Mouse (Mus musculus) liver, embryonic 13.5 days (tissue): ENCODE measurements around the gene Nagpa. TPM values are rescaled to one million over a fixed set of nuclear protein-coding genes. Genes with fewer than 3 reads are reported as not detected.
"Not testable (repeated sequence)": the region's sequence is repeated elsewhere in the genome, so short reads cannot be mapped to it uniquely, and the experiment has no call there.

ENCODE experiments used
- ATAC-seq: fragments of 200-750 bp; cut with Nextera tagmentation; 2 replicates; pipeline ENCODE4 v1.8.0; 2017; ENCODE audit warnings: low read depth, mild to moderate bottlenecking, moderate number of reproducible peaks, moderate library complexity
- DNase-seq: peaks from one replicate; pipeline ENCODE4 v3.0.0; 2022
- H3K27ac ChIP-seq: fragments of 300-500 bp; sonication (generic); 2 replicates; pipeline ENCODE4 v1.5.1; 2015; ENCODE audit warnings: moderate library complexity, mild to moderate bottlenecking, inconsistent platforms
- H3K27me3 ChIP-seq: fragments of 300-500 bp; sonication (generic); 2 replicates; pipeline ENCODE4 v1.6.1; 2015; ENCODE audit warnings: mild to moderate bottlenecking, inconsistent platforms
- H3K36me3 ChIP-seq: fragments of 300-500 bp; sonication (generic); 2 replicates; pipeline ENCODE4 v1.6.1; 2015; ENCODE audit warnings: mild to moderate bottlenecking, inconsistent platforms
- H3K4me1 ChIP-seq: fragments of 300-500 bp; sonication (generic); replicated peaks from 2 replicates; pipeline ENCODE4 v1.6.1; 2015; ENCODE audit warnings: inconsistent platforms
- H3K4me2 ChIP-seq: fragments of 300-500 bp; sonication (generic); 2 replicates; pipeline ENCODE4 v1.6.1; 2015; ENCODE audit warnings: inconsistent platforms, mild to moderate bottlenecking, moderate library complexity
- H3K4me3 ChIP-seq: fragments of 300-500 bp; sonication (generic); replicated peaks from 2 replicates; pipeline ENCODE4 v1.5.1; 2015; ENCODE audit warnings: mild to moderate bottlenecking, inconsistent platforms
- H3K9ac ChIP-seq: fragments of 300-500 bp; sonication (generic); 2 replicates; pipeline ENCODE4 v1.6.1; 2015; ENCODE audit warnings: mild to moderate bottlenecking, inconsistent platforms
- H3K9me3 ChIP-seq: fragments of 300-500 bp; sonication (generic); replicated peaks from 2 replicates; pipeline ENCODE4 v1.6.1; 2016; ENCODE audit warnings: inconsistent platforms
- WGBS: fragments of 180-500 bp; shearing (Covaris S2); methylation state at CpG from one replicate; pipeline ENCODE4 v1.1.7; 2015; ENCODE audit not compliant: insufficient replicate concordance; 5-methylcytosine and 5-hydroxymethylcytosine counted together
- polyA plus RNA-seq: library from polyadenylated mRNA; unstranded; fragments of >200 nt; fragmentation: Nextera tagmentation; extraction: Ambion mirVana; gene quantifications from 2 replicates; pipeline ENCODE4 v1.2.1, GENCODE M21; 2015

The Nagpa gene
- 17.9 and 18.0 TPM in 2 replicates for polyA plus RNA-seq

- Histone ChIP-seq H3K9me3 (no peaks in the 10 kb centered on the region), H3K4me1 (peaks cover 23% of the 10 kb centered on the region), H3K27ac (peak within 1 kb of the TSS; percentile 64), H3K4me2 (peak within 1 kb of the TSS; percentile 94), H3K27me3 (no peaks in the 10 kb centered on the region), H3K4me3 (peak within 1 kb of the TSS; percentile 78), H3K36me3 (peaks cover 25% of the 10 kb centered on the region), H3K9ac (peak within 1 kb of the TSS; percentile 78)
- 2% methylated on average over 36 of the region's 40 CpGs for WGBS
- DNase-seq: peak; percentile 57
- ATAC-seq: peak; percentile 76
Observed at GRCm38 (mm10) chr16:5203668-5204433, at the start of gene Nagpa. Nagpa (minus strand) TSS chr16:5204012.

GRCm38 (mm10) chr16:5252260-5252659 is 48.4 kb upstream of the Nagpa start:
- ATAC-seq (no peak), DNase-seq (no peak)
- Histone ChIP-seq H3K36me3 (peaks cover 52% of the 10 kb centered on the region), H3K9me3 (no peaks in the 10 kb centered on the region), H3K4me1 (peaks cover 24% of the 10 kb centered on the region), H3K4me3 (no peak overlapping the region), H3K9ac (no peak overlapping the region), H3K4me2 (no peak overlapping the region), H3K27me3 (no peaks in the 10 kb centered on the region), H3K27ac (no peak overlapping the region)
- WGBS: 72% methylated on average over 2 of the region's 2 CpGs

- Histone ChIP-seq H3K9ac (no peak overlapping the region), H3K4me1 (peaks cover 19% of the 10 kb centered on the region), H3K9me3 (no peaks in the 10 kb centered on the region), H3K36me3 (peaks cover 62% of the 10 kb centered on the region), H3K4me2 (no peak overlapping the region), H3K27me3 (no peaks in the 10 kb centered on the region), H3K4me3 (no peak overlapping the region), H3K27ac (no peak overlapping the region)
- no peak for DNase-seq
- 77% methylated on average over 3 of the region's 3 CpGs for WGBS
- no peak for ATAC-seq
Observed at GRCm38 (mm10) chr16:5250891-5251290, 47.1 kb upstream of the Nagpa start.

- Histone ChIP-seq H3K9me3 (no peaks in the 10 kb centered on the region), H3K36me3 (peaks cover 93% of the 10 kb centered on the region), H3K9ac (no peak overlapping the region), H3K4me2 (no peak overlapping the region), H3K27me3 (no peaks in the 10 kb centered on the region), H3K4me3 (no peak overlapping the region), H3K4me1 (no peaks in the 10 kb centered on the region), H3K27ac (no peak overlapping the region)
- 44% methylated on average over 7 of the region's 7 CpGs for WGBS
- peak; percentile 49 for DNase-seq
- no peak; the same call in 1 of the 2 replicates for ATAC-seq
Observed at GRCm38 (mm10) chr16:5244411-5244810, 40.6 kb upstream of the Nagpa start.

GRCm38 (mm10) chr16:5242882-5243281 is 39.1 kb upstream of the Nagpa start:
- no peak for ATAC-seq

GRCm38 (mm10) chr16:5242355-5242754 is 38.5 kb upstream of the Nagpa start:
- ATAC-seq: no peak

More at GRCm38 (mm10) chr16:5242882-5243281, 39.1 kb upstream of the Nagpa start:
- DNase-seq: no peak
- no peaks in the 10 kb centered on the region for H3K9me3 ChIP-seq
- H3K9ac ChIP-seq: no peak overlapping the region
- no peak overlapping the region for H3K4me2 ChIP-seq
- peaks cover 93% of the 10 kb centered on the region for H3K36me3 ChIP-seq
- no peaks in the 10 kb centered on the region for H3K4me1 ChIP-seq
- no peaks in the 10 kb centered on the region for H3K27me3 ChIP-seq
- no peak overlapping the region for H3K4me3 ChIP-seq
- no peak overlapping the region for H3K27ac ChIP-seq
- 82% methylated on average over 6 of the region's 6 CpGs for WGBS

GRCm38 (mm10) chr16:5233418-5234313 is 29.9 kb upstream of the Nagpa start, which contains the start of gene Alg1:
Alg1 (plus strand) TSS chr16:5233621.
- H3K4me2 ChIP-seq: peak within 1 kb of the TSS; percentile 88
- peak within 1 kb of the TSS; percentile 63 for H3K27ac ChIP-seq
- H3K36me3 ChIP-seq: peaks cover 17% of the 10 kb centered on the region
- 1% methylated on average over 47 of the region's 47 CpGs for WGBS
- H3K4me1 ChIP-seq: peaks cover 20% of the 10 kb centered on the region
- H3K9me3 ChIP-seq: no peaks in the 10 kb centered on the region
- ATAC-seq (peak; percentile 94), DNase-seq (peak; percentile 92)
- no peaks in the 10 kb centered on the region for H3K27me3 ChIP-seq
- peak within 1 kb of the TSS; percentile 85 for H3K9ac ChIP-seq
- peak within 1 kb of the TSS; percentile 88 for H3K4me3 ChIP-seq

More at GRCm38 (mm10) chr16:5242355-5242754, 38.5 kb upstream of the Nagpa start:
- Histone ChIP-seq H3K9ac (no peak overlapping the region), H3K4me2 (no peak overlapping the region), H3K36me3 (peaks cover 89% of the 10 kb centered on the region), H3K9me3 (no peaks in the 10 kb centered on the region), H3K4me3 (no peak overlapping the region), H3K27me3 (no peaks in the 10 kb centered on the region), H3K27ac (no peak overlapping the region), H3K4me1 (no peaks in the 10 kb centered on the region)
- no peak for DNase-seq
- WGBS: 80% methylated on average over 4 of the region's 4 CpGs

- Histone ChIP-seq H3K27ac (no peak overlapping the region), H3K9me3 (no peaks in the 10 kb centered on the region), H3K4me2 (peak overlapping the region; percentile 88), H3K27me3 (no peaks in the 10 kb centered on the region), H3K36me3 (peaks cover 11% of the 10 kb centered on the region), H3K4me3 (peak overlapping the region; percentile 88), H3K4me1 (peaks cover 20% of the 10 kb centered on the region), H3K9ac (no peak overlapping the region)
- DNase-seq (no peak), ATAC-seq (peak; percentile 5; the same call in 1 of the 2 replicates)
- 61% methylated on average over 4 of the region's 4 CpGs for WGBS
Observed at GRCm38 (mm10) chr16:5232982-5233381, 29.2 kb upstream of the Nagpa start.

GRCm38 (mm10) chr16:5228103-5228502 is 24.3 kb upstream of the Nagpa start:
- not testable (repeated sequence) for ATAC-seq, H3K4me1 ChIP-seq, H3K36me3 ChIP-seq, H3K9me3 ChIP-seq, H3K27me3 ChIP-seq, H3K9ac ChIP-seq, H3K27ac ChIP-seq, H3K4me2 ChIP-seq, H3K4me3 ChIP-seq, DNase-seq
- 61% methylated on average over 3 of the region's 3 CpGs for WGBS

- DNase-seq, H3K4me2 ChIP-seq, H3K36me3 ChIP-seq, H3K9me3 ChIP-seq, H3K27me3 ChIP-seq, ATAC-seq, H3K4me1 ChIP-seq, H3K27ac ChIP-seq, H3K9ac ChIP-seq, H3K4me3 ChIP-seq: not testable (repeated sequence)
- 69% methylated on average over 19 of the region's 19 CpGs for WGBS
Observed at GRCm38 (mm10) chr16:5227501-5227900, 23.7 kb upstream of the Nagpa start.

GRCm38 (mm10) chr16:5226534-5226933 is 22.7 kb upstream of the Nagpa start:
- not testable (repeated sequence) for H3K4me2 ChIP-seq, ATAC-seq, H3K27me3 ChIP-seq, H3K4me3 ChIP-seq, H3K9ac ChIP-seq, H3K27ac ChIP-seq, H3K36me3 ChIP-seq, H3K9me3 ChIP-seq, DNase-seq, H3K4me1 ChIP-seq
- WGBS: 25% methylated on average over 1 of the region's 1 CpGs
